Mouse (Mus musculus) kidney, adult 9 months (tissue): ENCODE data around the gene Cyp2u1.

Experiments
- DNase-seq: peaks from one replicate; pipeline ENCODE4 v3.0.0; 2022

The Cyp2u1 gene

DNA sequence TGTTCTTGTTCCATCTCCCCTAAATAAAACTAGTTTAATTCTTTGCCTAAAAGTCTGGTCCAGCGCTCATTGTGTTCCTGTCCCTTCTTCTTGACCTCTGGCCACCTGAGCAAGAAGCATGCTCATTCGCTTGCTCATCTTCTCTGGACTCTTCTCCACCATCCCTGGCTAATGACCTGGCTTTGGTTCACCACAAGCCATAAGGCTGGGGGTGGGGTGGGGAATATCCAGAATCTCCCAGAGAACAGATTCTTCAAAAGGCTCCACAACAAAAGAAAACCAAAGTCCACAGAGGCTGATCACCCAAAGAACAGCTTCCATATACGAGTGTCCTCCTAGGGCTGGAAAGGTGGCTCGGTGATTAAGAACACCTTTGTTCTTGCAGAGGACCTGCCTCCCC, 48.0 kb downstream of the Cyp2u1 start:
- DNase-seq = peak; percentile 52

DNA sequence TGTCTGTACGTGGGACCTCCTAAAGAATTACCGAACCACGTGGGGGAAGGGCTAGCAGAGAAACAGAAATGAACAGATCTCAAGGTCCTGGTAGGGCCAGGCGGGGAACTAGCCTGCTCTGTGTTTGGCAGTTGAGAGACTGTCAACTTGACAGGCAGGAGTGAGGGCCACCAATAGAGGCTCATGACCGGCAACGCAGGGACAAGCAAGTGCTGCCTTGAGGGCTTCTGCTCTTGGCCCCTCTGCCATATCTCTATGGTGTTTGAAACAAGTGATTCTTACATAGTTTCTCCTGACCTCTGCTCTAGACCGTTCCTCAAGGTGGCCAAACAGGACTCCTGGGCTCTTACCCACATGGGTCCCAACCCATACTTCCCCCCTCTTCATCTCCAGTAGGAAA, 51.4 kb downstream of the Cyp2u1 start:
- no peak for DNase-seq

DNA sequence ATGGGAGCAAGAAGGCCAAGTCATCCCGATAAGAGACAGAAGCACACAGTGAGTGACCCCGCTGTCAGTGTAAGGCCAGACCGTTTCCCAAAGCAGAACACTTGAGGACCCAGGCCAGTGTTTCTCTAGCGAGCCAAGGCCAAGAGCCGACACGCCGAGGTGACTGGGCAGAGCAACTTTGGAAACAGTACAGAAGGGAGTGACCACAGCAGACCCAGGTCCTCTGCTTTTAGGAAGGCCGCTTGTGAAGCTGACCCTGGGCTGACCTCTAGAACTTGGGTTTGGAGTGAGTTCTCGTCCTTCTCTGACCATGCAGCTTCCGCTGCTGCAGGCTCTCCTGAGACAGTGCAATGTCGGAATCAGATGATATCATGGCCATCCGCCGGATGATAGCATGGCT, 52.0 kb downstream of the Cyp2u1 start:
- DNase-seq = no peak

DNA sequence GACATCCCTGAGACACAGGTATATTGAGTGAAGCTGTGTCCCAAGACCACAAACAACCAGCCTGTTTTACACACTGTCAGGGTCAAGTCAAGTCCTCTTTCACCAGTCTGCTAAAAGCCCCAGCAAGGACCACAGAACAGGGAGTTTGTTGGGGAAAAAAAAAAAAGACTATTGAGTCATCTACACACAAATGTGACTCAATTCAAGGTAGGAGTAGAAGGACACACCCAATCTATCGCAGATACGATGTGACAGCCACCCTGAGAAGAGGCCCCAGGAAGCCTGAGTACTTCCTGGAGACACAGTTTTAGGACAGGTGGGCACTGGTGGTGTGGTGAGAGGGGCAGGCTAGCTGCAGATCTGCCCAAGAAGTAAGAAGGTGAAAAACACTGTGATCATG, 52.7 kb downstream of the Cyp2u1 start:
- DNase-seq = no peak

DNA sequence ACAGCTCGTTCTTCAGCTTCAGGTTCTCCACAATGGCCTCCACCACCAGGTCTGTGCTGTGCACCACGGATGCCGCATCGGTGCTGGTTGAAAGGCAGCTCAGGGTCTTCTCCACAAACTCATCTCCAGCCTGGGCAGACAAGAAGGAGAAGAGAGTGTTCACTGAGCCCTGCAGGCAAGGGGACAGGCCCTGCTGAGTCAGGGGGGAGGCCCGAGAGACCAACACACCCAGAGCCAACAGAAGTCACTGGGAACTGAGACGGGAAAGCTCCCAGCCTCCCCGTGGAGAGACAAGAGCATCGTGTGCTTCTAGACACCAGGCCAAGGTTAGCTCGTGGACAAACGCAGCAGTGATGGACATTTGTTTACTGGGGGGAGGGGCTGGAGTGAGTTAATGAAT, 54.6 kb downstream of the Cyp2u1 start:
- DNase-seq = no peak

DNA sequence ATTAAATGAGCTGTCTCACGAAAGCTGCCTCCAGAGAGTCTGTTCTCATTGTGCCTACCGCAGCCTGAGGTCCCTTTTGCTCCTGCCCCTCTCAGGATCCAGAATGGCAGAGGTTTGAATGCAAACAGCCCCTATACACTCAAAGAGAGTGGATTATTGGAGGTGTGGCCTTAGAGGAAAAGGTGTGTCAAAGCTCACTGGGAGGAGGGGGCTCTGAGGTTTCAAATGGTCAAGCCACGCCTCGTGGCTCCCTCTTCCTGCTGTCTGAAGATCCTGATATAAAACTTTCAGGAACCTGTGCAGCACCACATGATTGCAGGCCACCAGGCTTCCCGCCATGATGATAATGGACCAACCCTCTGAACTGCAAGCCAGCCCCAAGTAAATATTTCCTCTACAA, 55.2 kb downstream of the Cyp2u1 start:
- DNase-seq = no peak

DNA sequence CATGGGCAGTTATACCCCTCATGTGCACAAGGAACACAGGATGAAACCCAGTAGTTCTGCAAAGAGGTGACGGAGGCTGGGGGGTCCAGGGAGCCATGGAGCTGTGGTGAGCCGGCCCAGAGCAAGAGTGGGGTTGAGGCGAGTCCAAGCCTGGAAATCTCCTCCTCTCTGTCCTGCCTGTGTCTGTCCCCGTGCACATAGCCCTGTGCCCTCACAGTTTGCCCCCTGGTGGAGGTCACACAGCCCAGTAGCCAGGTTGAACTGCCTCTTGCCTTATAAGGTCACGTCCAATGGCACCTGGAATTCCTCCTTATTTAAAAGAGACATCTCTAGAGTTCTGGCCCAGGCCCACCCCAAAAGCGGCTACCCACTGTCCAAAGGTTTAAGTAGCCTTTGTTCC, 55.6 kb downstream of the Cyp2u1 start:
- no peak for DNase-seq

DNA sequence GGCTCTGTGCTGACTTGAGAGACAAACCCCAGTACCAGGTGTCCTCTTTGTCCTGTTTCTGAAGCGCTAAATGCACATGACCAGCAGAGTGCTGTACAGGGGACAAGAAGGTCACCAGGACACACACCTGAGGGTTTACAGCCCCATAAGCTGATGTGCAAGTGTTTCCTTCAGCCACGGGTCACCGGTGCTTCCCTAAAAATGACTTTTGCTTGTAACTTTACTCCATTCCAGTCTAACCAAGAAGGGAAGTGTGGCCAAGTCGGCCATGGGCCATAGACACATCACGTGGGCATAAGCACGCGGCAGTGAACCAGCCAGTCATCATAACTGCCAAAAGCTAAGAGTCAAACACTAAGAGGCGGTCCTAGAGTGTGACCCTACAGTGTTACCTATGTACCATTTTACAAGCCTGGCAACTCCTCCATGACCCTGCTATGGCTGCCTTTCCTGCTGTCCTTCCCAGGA, 56.4 kb downstream of the Cyp2u1 start:
- DNase-seq = peak; percentile 81

DNA sequence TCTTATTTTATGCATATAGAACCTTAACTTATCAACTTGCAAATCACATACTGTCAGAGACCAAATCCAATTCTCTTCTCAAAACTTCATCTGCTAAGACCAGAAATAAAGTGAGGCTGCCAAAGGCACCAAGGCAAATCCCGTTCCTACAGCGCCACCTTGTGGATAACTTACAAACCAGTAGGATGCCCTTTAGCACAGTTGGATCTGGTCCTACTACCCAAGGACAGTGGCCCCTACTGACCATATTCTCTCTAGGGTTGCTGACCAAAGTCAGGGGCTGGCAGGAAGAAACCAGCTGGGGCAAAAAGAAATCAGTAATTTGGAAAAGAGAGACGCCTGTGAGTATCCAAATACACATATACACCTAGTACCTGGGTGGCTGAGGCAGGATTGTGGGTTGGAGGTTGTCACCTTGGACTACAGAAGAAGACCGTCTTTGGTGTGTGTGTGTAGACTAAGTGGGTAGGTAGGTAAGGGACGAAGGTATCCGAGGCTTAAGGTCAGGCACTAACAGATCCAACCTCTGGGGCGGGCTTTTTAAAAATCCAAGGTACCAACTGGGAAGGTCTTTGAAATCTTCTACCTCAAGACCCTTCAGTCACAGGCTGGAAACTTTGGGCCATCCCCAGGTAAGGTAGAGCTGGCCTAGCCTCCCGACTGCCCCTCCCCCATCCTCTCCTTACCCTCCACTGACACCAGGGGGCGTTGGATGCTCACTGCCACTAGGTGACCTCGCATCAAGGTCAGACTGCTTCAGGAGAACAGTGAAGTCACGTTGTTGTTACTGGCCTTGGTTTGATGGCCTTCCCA, 57.1 kb downstream of the Cyp2u1 start:
- DNase-seq = peak; percentile 90
